Mouse (Mus musculus): Measurements from ENCODE around the gene Stk32c. TPM values are rescaled to one million over a fixed set of nuclear protein-coding genes. Genes with fewer than 3 reads are reported as not detected.

Stk32c gene
- polyA plus RNA-seq, 1 experiment from 2014 or later = 0.22 TPM

GRCm38 (mm10) chr7:139246931-139247880 is 34.1 kb upstream of the Stk32c start:
- peak overlapping the region; percentile 66 for H3K4me3 ChIP-seq
- peak overlapping the region; percentile 92 for H3K4me2 ChIP-seq
- no peaks in the 10 kb centered on the region for H3K9me3 ChIP-seq
- peak overlapping the region; percentile 84 for H3K9ac ChIP-seq
- ATAC-seq (ENCODE audit: insufficient number of reproducible peaks, insufficient read depth, low FRiP score, low TSS enrichment, low read depth) = peak; percentile 49; the same call in 1 of the 2 replicates
- H3K4me1 ChIP-seq = peaks cover 55% of the 10 kb centered on the region
- peak overlapping the region; percentile 82 for H3K27ac ChIP-seq
- 4% methylated on average over 38 of the region's 38 CpGs for WGBS
- H3K27me3 ChIP-seq = no peaks in the 10 kb centered on the region
- H3K36me3 ChIP-seq = no peaks in the 10 kb centered on the region

GRCm38 (mm10) chr7:139246086-139246485 is 33.0 kb upstream of the Stk32c start:
- Histone ChIP-seq H3K9me3 (no peaks in the 10 kb centered on the region), H3K4me3 (no peak overlapping the region), H3K9ac (no peak overlapping the region), H3K4me1 (peaks cover 44% of the 10 kb centered on the region), H3K36me3 (no peaks in the 10 kb centered on the region), H3K27ac (no peak overlapping the region), H3K27me3 (no peaks in the 10 kb centered on the region), H3K4me2 (no peak overlapping the region)
- no peak for ATAC-seq (ENCODE audit: insufficient number of reproducible peaks, insufficient read depth, low FRiP score, low TSS enrichment, low read depth)
- 70% methylated on average over 5 of the region's 5 CpGs for WGBS

- H3K4me2 ChIP-seq = no peak overlapping the region
- no peaks in the 10 kb centered on the region for H3K9me3 ChIP-seq
- peaks cover 3% of the 10 kb centered on the region; the same call in 1 of the 2 replicates for H3K27me3 ChIP-seq
- no peak overlapping the region for H3K4me3 ChIP-seq
- no peak overlapping the region for H3K27ac ChIP-seq
- H3K36me3 ChIP-seq = no peaks in the 10 kb centered on the region
- WGBS = 68% methylated on average over 3 of the region's 3 CpGs
- no peak for ATAC-seq (ENCODE audit: insufficient number of reproducible peaks, insufficient read depth, low FRiP score, low TSS enrichment, low read depth)
- H3K9ac ChIP-seq = no peak overlapping the region
- H3K4me1 ChIP-seq = peaks cover 12% of the 10 kb centered on the region
These were observed 26.3 kb upstream of the Stk32c start for GRCm38 (mm10) chr7:139239432-139239831.

GRCm38 (mm10) chr7:139235651-139236358 is 22.7 kb upstream of the Stk32c start:
- Histone ChIP-seq H3K4me2 (no peak overlapping the region), H3K9me3 (no peaks in the 10 kb centered on the region), H3K9ac (no peak overlapping the region), H3K27ac (no peak overlapping the region; the same call in 1 of the 2 replicates), H3K27me3 (peaks cover 3% of the 10 kb centered on the region; the same call in 1 of the 2 replicates), H3K36me3 (no peaks in the 10 kb centered on the region), H3K4me3 (no peak overlapping the region), H3K4me1 (peaks cover 21% of the 10 kb centered on the region)
- no peak for ATAC-seq (ENCODE audit: insufficient number of reproducible peaks, insufficient read depth, low FRiP score, low TSS enrichment, low read depth)
- 73% methylated on average over 12 of the region's 12 CpGs for WGBS

GRCm38 (mm10) chr7:139234426-139235188 is 21.5 kb upstream of the Stk32c start:
- 11% methylated on average over 18 of the region's 18 CpGs for WGBS
- H3K36me3 ChIP-seq = no peaks in the 10 kb centered on the region
- ATAC-seq (ENCODE audit: insufficient number of reproducible peaks, insufficient read depth, low FRiP score, low TSS enrichment, low read depth) = no peak
- H3K27ac ChIP-seq = no peak overlapping the region
- H3K4me1 ChIP-seq = peaks cover 21% of the 10 kb centered on the region
- no peak overlapping the region for H3K4me3 ChIP-seq
- H3K9ac ChIP-seq = 0 out of 2 replicates have a peak overlapping the region, but pooled peaks have one; percentile 32
- H3K27me3 ChIP-seq = peaks cover 3% of the 10 kb centered on the region; the same call in 1 of the 2 replicates
- no peak overlapping the region for H3K4me2 ChIP-seq
- H3K9me3 ChIP-seq = no peaks in the 10 kb centered on the region

GRCm38 (mm10) chr7:139233714-139234113 is 20.6 kb upstream of the Stk32c start:
- Histone ChIP-seq H3K36me3 (no peaks in the 10 kb centered on the region), H3K27ac (peak overlapping the region; percentile 45; the same call in 1 of the 2 replicates)
- 0% methylated on average over 7 of the region's 7 CpGs for WGBS

GRCm38 (mm10) chr7:139230241-139230640 is 17.1 kb upstream of the Stk32c start:
- ATAC-seq (ENCODE audit: insufficient number of reproducible peaks, insufficient read depth, low FRiP score, low TSS enrichment, low read depth) = no peak
- no peaks in the 10 kb centered on the region for H3K9me3 ChIP-seq
- no peaks in the 10 kb centered on the region for H3K36me3 ChIP-seq
- 73% methylated on average over 12 of the region's 12 CpGs for WGBS
- H3K4me1 ChIP-seq = peaks cover 18% of the 10 kb centered on the region
- no peak overlapping the region for H3K4me2 ChIP-seq
- H3K4me3 ChIP-seq = no peak overlapping the region
- no peaks in the 10 kb centered on the region for H3K27me3 ChIP-seq
- no peak overlapping the region for H3K9ac ChIP-seq
- H3K27ac ChIP-seq = no peak overlapping the region

More at GRCm38 (mm10) chr7:139233714-139234113, 20.6 kb upstream of the Stk32c start:
- no peaks in the 10 kb centered on the region for H3K9me3 ChIP-seq
- 0 out of 2 replicates have a peak overlapping the region, but pooled peaks have one; percentile 17 for H3K4me2 ChIP-seq
- H3K4me3 ChIP-seq = no peak overlapping the region
- peaks cover 3% of the 10 kb centered on the region; the same call in 1 of the 2 replicates for H3K27me3 ChIP-seq
- ATAC-seq (ENCODE audit: insufficient number of reproducible peaks, insufficient read depth, low FRiP score, low TSS enrichment, low read depth) = peak; percentile 84
- H3K4me1 ChIP-seq = peaks cover 21% of the 10 kb centered on the region
- no peak overlapping the region for H3K9ac ChIP-seq

- WGBS = 77% methylated on average over 5 of the region's 5 CpGs
- H3K4me1 ChIP-seq = peaks cover 19% of the 10 kb centered on the region
These were observed 16.7 kb upstream of the Stk32c start for GRCm38 (mm10) chr7:139229837-139230236.

GRCm38 (mm10) chr7:139228447-139229171 is 15.5 kb upstream of the Stk32c start:
- ATAC-seq (ENCODE audit: insufficient number of reproducible peaks, insufficient read depth, low FRiP score, low TSS enrichment, low read depth) = no peak
- Histone ChIP-seq H3K9me3 (no peaks in the 10 kb centered on the region), H3K9ac (no peak overlapping the region), H3K4me2 (no peak overlapping the region), H3K27me3 (no peaks in the 10 kb centered on the region), H3K36me3 (no peaks in the 10 kb centered on the region), H3K27ac (no peak overlapping the region), H3K4me3 (no peak overlapping the region), H3K4me1 (peaks cover 8% of the 10 kb centered on the region; the same call in 1 of the 2 replicates)
- 81% methylated on average over 6 of the region's 6 CpGs for WGBS

More at GRCm38 (mm10) chr7:139229837-139230236, 16.7 kb upstream of the Stk32c start:
- H3K9ac ChIP-seq = no peak overlapping the region
- H3K4me3 ChIP-seq = no peak overlapping the region
- H3K4me2 ChIP-seq = no peak overlapping the region
- no peaks in the 10 kb centered on the region for H3K36me3 ChIP-seq
- no peak overlapping the region for H3K27ac ChIP-seq
- H3K27me3 ChIP-seq = no peaks in the 10 kb centered on the region
- no peak for ATAC-seq (ENCODE audit: insufficient number of reproducible peaks, insufficient read depth, low FRiP score, low TSS enrichment, low read depth)
- no peaks in the 10 kb centered on the region for H3K9me3 ChIP-seq

- Histone ChIP-seq H3K9ac (no peak overlapping the region), H3K27ac (no peak overlapping the region), H3K9me3 (no peaks in the 10 kb centered on the region), H3K4me2 (no peak overlapping the region), H3K4me1 (peaks cover 7% of the 10 kb centered on the region; the same call in 1 of the 2 replicates), H3K36me3 (no peaks in the 10 kb centered on the region), H3K27me3 (no peaks in the 10 kb centered on the region), H3K4me3 (no peak overlapping the region)
- no peak for ATAC-seq (ENCODE audit: insufficient number of reproducible peaks, insufficient read depth, low FRiP score, low TSS enrichment, low read depth)
- 82% methylated on average over 7 of the region's 7 CpGs for WGBS
These were observed 13.3 kb upstream of the Stk32c start for GRCm38 (mm10) chr7:139226416-139226815.

Measured in embryonic facial prominence, embryonic 13.5 days (tissue).